Mouse (Mus musculus) CD4-positive helper T cell, adult 2 months (primary cell): ENCODE measurements at regions not wholly inside any gene's neighbourhood (a gene's known extent, or its start where the extent isn't known, plus 50 kb on each side); places are given as distances from the start of the nearest gene placed in this dataset.

Experiments
- DNase-seq: peaks from one replicate; pipeline ENCODE4 v3.0.0-alpha.2; 2012; ENCODE audit warnings: low read depth, missing footprints, low spot score

- no peak for DNase-seq
Measured at GRCm38 (mm10) chr4:53320735-53321449, 119.3 kb upstream of the Slc44a1 start.

GRCm38 (mm10) chr4:53319051-53319450, 121.2 kb upstream of the Slc44a1 start:
- DNase-seq: no peak

GRCm38 (mm10) chr4:53318181-53318580, 122.0 kb upstream of the Slc44a1 start:
- DNase-seq: no peak

GRCm38 (mm10) chr4:53317453-53317824, 122.8 kb upstream of the Slc44a1 start:
- no peak for DNase-seq

- DNase-seq: peak; percentile 8
Measured at GRCm38 (mm10) chr4:53316796-53317452, 123.3 kb upstream of the Slc44a1 start.

GRCm38 (mm10) chr4:53315876-53316762, 124.1 kb upstream of the Slc44a1 start:
- no peak for DNase-seq

GRCm38 (mm10) chr4:53315121-53315875, 124.9 kb upstream of the Slc44a1 start:
- DNase-seq: no peak

GRCm38 (mm10) chr4:53314076-53314475, 126.1 kb upstream of the Slc44a1 start:
- no peak for DNase-seq

- DNase-seq: no peak
Measured at GRCm38 (mm10) chr4:53307121-53307520, 133.1 kb upstream of the Slc44a1 start.

- DNase-seq: no peak
Measured at GRCm38 (mm10) chr4:53304782-53305385, 135.3 kb upstream of the Slc44a1 start.

GRCm38 (mm10) chr4:53304290-53304654, 135.9 kb upstream of the Slc44a1 start:
- no peak for DNase-seq

- DNase-seq: no peak
Measured at GRCm38 (mm10) chr4:53303621-53304289, 136.5 kb upstream of the Slc44a1 start.

- no peak for DNase-seq
Measured at GRCm38 (mm10) chr4:53297975-53298374, 138.3 kb upstream of the Abca1 start.

GRCm38 (mm10) chr4:53292606-53293005, 132.9 kb upstream of the Abca1 start:
- no peak for DNase-seq

GRCm38 (mm10) chr4:53277741-53278525, 118.2 kb upstream of the Abca1 start:
- DNase-seq: peak; percentile 38

- no peak for DNase-seq
Measured at GRCm38 (mm10) chr4:53270433-53270832, 110.7 kb upstream of the Abca1 start.

- no peak for DNase-seq
Measured at GRCm38 (mm10) chr4:53269999-53270398, 110.3 kb upstream of the Abca1 start.

- no peak for DNase-seq
Measured at GRCm38 (mm10) chr4:53269251-53269842, 109.7 kb upstream of the Abca1 start.

GRCm38 (mm10) chr4:53264901-53265300, 105.2 kb upstream of the Abca1 start:
- DNase-seq: no peak
